Mouse (Mus musculus): ENCODE measurements around the gene Trim62.

DNA sequence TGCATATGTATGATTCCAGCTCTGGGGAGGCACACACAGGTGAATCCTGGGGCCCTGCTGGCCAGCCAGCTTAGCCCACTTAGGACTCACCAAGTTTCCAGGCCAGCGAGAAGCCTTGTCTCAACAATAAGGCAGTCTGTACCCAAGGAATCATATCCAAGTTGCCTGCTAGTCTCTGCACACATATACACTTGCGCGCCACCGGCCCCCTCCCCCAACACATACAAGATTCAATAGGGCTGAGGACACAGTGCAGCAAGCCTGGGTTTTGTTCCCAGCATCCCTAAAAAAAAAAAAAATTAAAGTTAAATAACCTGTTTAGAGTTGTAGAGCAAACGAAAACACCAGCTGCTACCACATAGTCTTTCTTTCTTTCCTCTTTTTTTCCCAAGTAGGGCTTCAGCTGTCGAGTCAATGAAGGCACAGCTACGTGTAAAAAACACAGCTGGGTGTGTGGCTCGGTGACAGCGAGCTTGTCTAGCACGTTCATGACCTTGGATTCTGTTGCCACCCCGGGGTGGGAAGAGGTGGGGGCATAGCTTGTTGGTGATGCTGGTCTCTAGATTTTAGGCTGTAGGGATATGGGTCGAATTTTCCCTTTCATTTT lies 37.9 kb upstream of the Trim62 start:
- TF ChIP-seq CTCF (IDR thresholded peaks at IDR 0.05; ENCODE audit: extremely low read depth, insufficient read depth, low read length) (no peak), POLR2A (IDR thresholded peaks at IDR 0.05; ENCODE audit: extremely low read depth, insufficient read depth, low read length) (no peak)
